Mouse (Mus musculus): Measurements from ENCODE around the gene Cmah. TPM values are rescaled to one million over a fixed set of nuclear protein-coding genes. Genes with fewer than 3 reads are reported as not detected.

Gene Cmah
- polyA plus RNA-seq, 1 experiment = 0.34 TPM

DNA sequence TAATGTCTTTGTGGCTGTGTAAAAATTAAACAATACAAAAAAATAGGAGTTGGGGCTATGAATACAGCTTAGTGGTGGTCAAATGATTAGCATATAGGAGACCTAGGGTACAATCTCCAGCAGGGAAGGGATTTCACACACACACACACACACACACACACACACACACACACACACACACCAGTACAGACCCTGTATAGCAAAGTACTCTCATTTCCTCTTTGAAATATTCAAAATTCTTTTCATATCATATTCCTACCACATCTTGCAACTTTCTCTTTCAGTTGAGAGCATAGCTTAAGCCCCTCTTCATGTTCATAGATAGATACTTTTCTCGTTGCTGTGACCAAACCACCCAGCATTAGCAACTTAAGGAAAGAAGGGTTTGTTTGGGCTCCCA, 181.7 kb downstream of the Cmah start:
- Histone ChIP-seq H3K4me3 (no peak overlapping the region), H3K79me2 (ENCODE audit: control insufficient read depth, insufficient read depth) (no peaks in the 10 kb centered on the region), H3ac (ENCODE audit: control insufficient read depth, insufficient read length) (no peak overlapping the region), H3K36me3 (ENCODE audit: control insufficient read depth, insufficient read depth) (no peaks in the 10 kb centered on the region), H3K27me3 (ENCODE audit: control insufficient read depth, insufficient read depth, insufficient read length) (no peaks in the 10 kb centered on the region), H3K4me2 (ENCODE audit: low read depth) (peak overlapping the region; percentile 18)
- TF ChIP-seq MAX (IDR thresholded peaks at IDR 0.05; ENCODE audit: low read depth) (no peak), POLR2A (IDR thresholded peaks at IDR 0.05; ENCODE audit: insufficient read length, low read depth) (no peak), SRF (IDR thresholded peaks at IDR 0.05; ENCODE audit: control insufficient read depth, insufficient read length, low read depth) (no peak), TCF12 (IDR thresholded peaks at IDR 0.05; ENCODE audit: insufficient read depth, poor library complexity, severe bottlenecking) (no peak), E2F4 (IDR thresholded peaks at IDR 0.05; ENCODE audit: insufficient read depth) (no peak), TCF3 (IDR thresholded peaks at IDR 0.05; ENCODE audit: insufficient read length, low read depth) (no peak), POLR2AphosphoS2 (IDR thresholded peaks at IDR 0.05; ENCODE audit: insufficient read length, low read depth) (no peak), MYOD1 (IDR thresholded peaks at IDR 0.05; ENCODE audit: control insufficient read depth in 1 of 3, insufficient read length in 2 of 3, low read depth in 2 of 3) (no peak), CEBPB (IDR thresholded peaks at IDR 0.05; ENCODE audit: insufficient read depth, poor library complexity, severe bottlenecking) (no peak)

DNA sequence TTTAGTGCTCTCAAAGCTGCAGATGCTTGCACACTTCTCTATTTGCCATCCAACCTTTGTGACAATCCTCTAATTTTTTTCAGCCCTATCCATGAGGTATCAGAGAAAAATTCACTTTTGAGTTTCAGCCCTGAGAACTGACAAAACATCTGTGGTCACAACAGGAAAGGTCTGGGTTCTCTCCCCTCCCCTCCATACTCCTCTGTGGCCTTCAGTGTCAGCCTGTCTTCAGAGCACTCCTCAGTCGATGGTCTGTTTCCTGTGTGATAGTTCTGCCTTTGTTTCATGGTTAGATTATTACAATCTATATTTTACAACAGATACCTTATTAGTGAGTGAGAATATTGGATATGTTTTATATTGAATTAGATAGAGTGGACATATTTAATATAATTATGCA, 184.2 kb downstream of the Cmah start:
- H3ac ChIP-seq (ENCODE audit: control insufficient read depth, insufficient read length) = no peak overlapping the region

DNA sequence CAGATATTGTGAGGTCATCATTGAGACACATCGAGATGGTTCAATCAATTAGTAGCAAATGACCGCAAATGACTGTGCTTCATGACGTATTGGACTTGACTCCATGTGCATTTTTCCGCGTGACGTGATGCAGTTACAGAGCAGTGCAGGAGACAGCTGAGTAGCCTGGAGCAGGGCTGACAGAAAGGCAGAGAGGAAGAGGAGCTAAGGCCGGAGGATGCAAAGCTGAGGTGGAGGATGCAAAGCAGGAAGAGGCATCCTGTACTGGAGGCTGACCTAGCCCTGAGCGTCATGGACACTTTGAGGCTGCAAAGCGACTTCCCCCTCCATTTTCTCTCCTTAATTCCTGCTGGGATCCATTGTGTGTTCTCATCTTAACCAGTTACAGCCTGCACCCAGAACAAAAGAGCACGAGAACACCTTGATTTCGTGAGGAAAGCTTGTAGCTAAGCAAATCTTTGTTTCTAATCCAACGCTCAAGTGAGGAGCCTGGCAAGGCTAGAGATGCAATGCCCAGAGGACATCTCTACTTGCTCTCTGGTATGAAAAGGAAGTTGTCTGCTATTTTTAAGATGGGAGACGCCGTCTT, 184.8 kb downstream of the Cmah start:
- no peaks in the 10 kb centered on the region for H3K79me2 ChIP-seq (ENCODE audit: control insufficient read depth, insufficient read depth)
- no peaks in the 10 kb centered on the region for H3K27me3 ChIP-seq (ENCODE audit: control insufficient read depth, insufficient read depth, insufficient read length)
- no peak overlapping the region for H3K4me2 ChIP-seq (ENCODE audit: low read depth)
- TF ChIP-seq TCF12 (IDR thresholded peaks at IDR 0.05; ENCODE audit: insufficient read depth, poor library complexity, severe bottlenecking) (no peak), TCF3 (IDR thresholded peaks at IDR 0.05; ENCODE audit: insufficient read length, low read depth) (no peak), REST (IDR thresholded peaks at IDR 0.05; ENCODE audit: insufficient read depth, insufficient read length) (no peak), POLR2A (IDR thresholded peaks at IDR 0.05; ENCODE audit: insufficient read length, low read depth) (no peak), USF1 (IDR thresholded peaks at IDR 0.05; ENCODE audit: low read depth) (no peak), MYOD1 (IDR thresholded peaks at IDR 0.05; ENCODE audit: control insufficient read depth in 1 of 3, insufficient read length in 2 of 3, low read depth in 2 of 3) (no peak), SRF (IDR thresholded peaks at IDR 0.05; ENCODE audit: control insufficient read depth, insufficient read length, low read depth) (no peak), E2F4 (IDR thresholded peaks at IDR 0.05; ENCODE audit: insufficient read depth) (no peak)
- no peaks in the 10 kb centered on the region for H3K36me3 ChIP-seq (ENCODE audit: control insufficient read depth, insufficient read depth)
- H3K4me3 ChIP-seq = no peak overlapping the region
- no peak overlapping the region for H3ac ChIP-seq (ENCODE audit: control insufficient read depth, insufficient read length)

More for the DNA sequence above, 184.2 kb downstream of the Cmah start:
- H3K79me2 ChIP-seq (ENCODE audit: control insufficient read depth, insufficient read depth) = no peaks in the 10 kb centered on the region
- H3K4me2 ChIP-seq (ENCODE audit: low read depth) = no peak overlapping the region
- H3K27me3 ChIP-seq (ENCODE audit: control insufficient read depth, insufficient read depth, insufficient read length) = no peaks in the 10 kb centered on the region
- H3K4me3 ChIP-seq = no peak overlapping the region
- no peak for TF ChIP-seq CEBPB (IDR thresholded peaks at IDR 0.05; ENCODE audit: insufficient read depth, poor library complexity, severe bottlenecking)
- TF ChIP-seq POLR2A (IDR thresholded peaks at IDR 0.05; ENCODE audit: insufficient read length, low read depth) = no peak
- TF ChIP-seq TCF3 (IDR thresholded peaks at IDR 0.05; ENCODE audit: insufficient read length, low read depth) = no peak
- TF ChIP-seq MAX (IDR thresholded peaks at IDR 0.05; ENCODE audit: low read depth) = no peak
- no peak for TF ChIP-seq MYOG (IDR thresholded peaks at IDR 0.05; ENCODE audit: control insufficient read depth in 1 of 3, insufficient read depth in 1 of 3, insufficient read length in 2 of 3, low read depth in 2 of 3)
- TF ChIP-seq REST (IDR thresholded peaks at IDR 0.05; ENCODE audit: insufficient read depth, insufficient read length) = no peak
- TF ChIP-seq USF1 (IDR thresholded peaks at IDR 0.05; ENCODE audit: low read depth) = no peak
- TF ChIP-seq POLR2AphosphoS2 (IDR thresholded peaks at IDR 0.05; ENCODE audit: insufficient read length, low read depth) = no peak
- no peak for TF ChIP-seq SRF (IDR thresholded peaks at IDR 0.05; ENCODE audit: control insufficient read depth, insufficient read length, low read depth)
- TF ChIP-seq E2F4 (IDR thresholded peaks at IDR 0.05; ENCODE audit: insufficient read depth) = no peak
- TF ChIP-seq TCF12 (IDR thresholded peaks at IDR 0.05; ENCODE audit: insufficient read depth, poor library complexity, severe bottlenecking) = no peak
- TF ChIP-seq MYOD1 (IDR thresholded peaks at IDR 0.05; ENCODE audit: control insufficient read depth in 1 of 3, insufficient read length in 2 of 3, low read depth in 2 of 3) = no peak
- no peaks in the 10 kb centered on the region for H3K36me3 ChIP-seq (ENCODE audit: control insufficient read depth, insufficient read depth)

DNA sequence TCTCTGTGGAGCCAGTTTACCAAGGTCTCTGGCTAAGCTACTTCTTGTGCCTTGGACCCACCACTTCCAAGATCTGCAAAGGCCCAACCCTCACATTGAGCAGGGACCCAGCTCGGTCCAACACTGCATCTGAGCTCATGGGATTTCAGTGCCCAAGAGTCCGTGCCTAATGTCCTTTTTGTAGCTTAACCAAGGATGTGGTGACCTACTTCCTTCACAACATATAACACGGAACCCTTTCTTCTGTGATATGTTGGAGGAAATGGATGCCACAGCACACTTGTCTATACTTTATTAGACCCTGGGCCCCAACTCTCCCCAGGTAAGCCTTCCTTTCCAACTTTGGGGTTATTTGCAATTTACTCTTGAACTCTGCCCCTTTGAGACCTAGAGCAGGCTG, 186.5 kb downstream of the Cmah start:
- Histone ChIP-seq H3ac (ENCODE audit: control insufficient read depth, insufficient read length) (no peak overlapping the region), H3K36me3 (ENCODE audit: control insufficient read depth, insufficient read depth) (no peaks in the 10 kb centered on the region), H3K27me3 (ENCODE audit: control insufficient read depth, insufficient read depth, insufficient read length) (no peaks in the 10 kb centered on the region), H3K4me3 (no peak overlapping the region), H3K79me2 (ENCODE audit: control insufficient read depth, insufficient read depth) (no peaks in the 10 kb centered on the region), H3K4me2 (ENCODE audit: low read depth) (no peak overlapping the region)
- TF ChIP-seq CEBPB (IDR thresholded peaks at IDR 0.05; ENCODE audit: insufficient read depth, poor library complexity, severe bottlenecking) (no peak), POLR2AphosphoS2 (IDR thresholded peaks at IDR 0.05; ENCODE audit: insufficient read length, low read depth) (no peak), MYOG (IDR thresholded peaks at IDR 0.05; ENCODE audit: control insufficient read depth in 1 of 3, insufficient read depth in 1 of 3, insufficient read length in 2 of 3, low read depth in 2 of 3) (no peak), TCF12 (IDR thresholded peaks at IDR 0.05; ENCODE audit: insufficient read depth, poor library complexity, severe bottlenecking) (no peak), REST (IDR thresholded peaks at IDR 0.05; ENCODE audit: insufficient read depth, insufficient read length) (no peak), E2F4 (IDR thresholded peaks at IDR 0.05; ENCODE audit: insufficient read depth) (no peak), POLR2A (IDR thresholded peaks at IDR 0.05; ENCODE audit: insufficient read length, low read depth) (no peak), USF1 (IDR thresholded peaks at IDR 0.05; ENCODE audit: low read depth) (no peak), SRF (IDR thresholded peaks at IDR 0.05; ENCODE audit: control insufficient read depth, insufficient read length, low read depth) (no peak), TCF3 (IDR thresholded peaks at IDR 0.05; ENCODE audit: insufficient read length, low read depth) (no peak), MYOD1 (IDR thresholded peaks at IDR 0.05; ENCODE audit: control insufficient read depth in 1 of 3, insufficient read length in 2 of 3, low read depth in 2 of 3) (no peak), MAX (IDR thresholded peaks at IDR 0.05; ENCODE audit: low read depth) (no peak)

Data from myocyte (in vitro differentiated cells).